Mouse (Mus musculus) small intestine, adult 2 months (tissue): ENCODE results near the gene Cd6.

Experiments
- CTCF ChIP-seq: fragments of 200-500 bp; IDR thresholded peaks from 2 replicates; pipeline ENCODE4 v1.5.1; 2012; ENCODE audit warnings: low read depth, mild to moderate bottlenecking, control low read depth, inconsistent platforms, low read length, moderate library complexity, mixed read lengths; ENCODE audit not compliant: insufficient replicate concordance, insufficient read length; ENCODE audit errors: extremely low read depth
- POLR2A ChIP-seq: fragments of 200-500 bp; IDR thresholded peaks from 2 replicates; pipeline ENCODE4 v1.6.1; 2012; ENCODE audit warnings: low read depth, mild to moderate bottlenecking, control low read depth, inconsistent platforms, low read length, moderate library complexity

DNA sequence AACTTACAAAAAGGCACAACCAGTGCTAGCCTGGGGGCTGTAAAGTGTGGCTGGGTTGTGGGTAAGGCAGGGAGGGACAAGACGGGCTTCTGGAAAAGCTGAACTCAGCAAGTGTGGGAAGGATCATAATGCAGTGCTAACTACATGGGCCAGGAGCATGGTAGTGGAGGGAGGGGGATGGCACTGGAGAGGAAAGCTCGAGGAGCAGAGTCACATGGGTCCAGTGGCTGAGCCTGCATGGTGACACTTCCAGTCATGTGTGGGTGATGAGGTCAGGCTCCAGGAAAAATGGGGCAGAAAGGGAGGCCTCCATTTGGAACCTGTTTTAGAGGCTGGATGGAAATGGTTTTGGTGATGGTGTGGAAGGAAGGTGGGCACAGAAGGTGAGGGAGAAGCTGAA, 26.7 kb upstream of the Cd6 start:
- no peak for TF ChIP-seq POLR2A
- no peak for TF ChIP-seq CTCF
